In genomic region chr5:143404148-143404930, GRCm38 (mm10) we compare ENCODE assay signal across 8 mouse cellular contexts. TPM values are rescaled to one million over a fixed set of nuclear protein-coding genes. Genes with fewer than 3 reads are reported as not detected.
DNase-seq lines count a peak whose midpoint lies in the region; ATAC-seq lines count a peak whose summit lies in the region.

No protein-coding gene starts in this region.

- ATAC-seq in hindbrain, embryonic 12.5 days (ENCODE audit: low FRiP score), result peak; percentile 53
- peak; percentile 43 for ATAC-seq in liver, embryonic 12.5 days
- peak; percentile 48; the same call in 1 of the 2 replicates for ATAC-seq in neural tube, embryonic 14.5 days (ENCODE audit: low read depth)

- H3K27me3 ChIP-seq in embryonic facial prominence, embryonic 10.5 days (replicated peaks; ENCODE audit: low read depth, poor library complexity, severe bottlenecking), result no peaks in the 10 kb centered on the region
- no peaks in the 10 kb centered on the region for H3K27me3 ChIP-seq in hindbrain, embryonic 12.5 days
- no peaks in the 10 kb centered on the region for H3K27me3 ChIP-seq in liver, embryonic 12.5 days (replicated peaks)
- H3K27me3 ChIP-seq in neural tube, embryonic 14.5 days (ENCODE audit: control insufficient read depth, insufficient read depth, low read length), result no peaks in the 10 kb centered on the region

- WGBS in embryonic facial prominence, embryonic 10.5 days, result 7% methylated on average over 34 of the region's 34 CpGs
- whole genome bisulfite sequencing in hindbrain, embryonic 12.5 days, result 5% methylated on average over 34 of the region's 34 CpGs
- 6% methylated on average over 34 of the region's 34 CpGs for WGBS in liver, embryonic 12.5 days (ENCODE audit: insufficient replicate concordance)
- 7% methylated on average over 30 of the region's 34 CpGs for WGBS in neural tube, embryonic 14.5 days

- peak overlapping the region; percentile 97 for H3K4me3 ChIP-seq in embryonic facial prominence, embryonic 10.5 days
- peak overlapping the region; percentile 94 for H3K4me3 ChIP-seq in hindbrain, embryonic 12.5 days
- peak overlapping the region; percentile 90 for H3K4me3 ChIP-seq in liver, embryonic 12.5 days
- peak overlapping the region; percentile 65 for H3K4me3 ChIP-seq in neural tube, embryonic 14.5 days (ENCODE audit: low read depth, low read length)

- H3K9me3 ChIP-seq in embryonic facial prominence, embryonic 10.5 days, result no peaks in the 10 kb centered on the region
- no peaks in the 10 kb centered on the region for H3K9me3 ChIP-seq in hindbrain, embryonic 12.5 days (replicated peaks)
- H3K9me3 ChIP-seq in liver, embryonic 12.5 days (replicated peaks), result no peaks in the 10 kb centered on the region
- H3K9me3 ChIP-seq in neural tube, embryonic 14.5 days (ENCODE audit: control insufficient read depth, low read length), result no peaks in the 10 kb centered on the region

- peaks cover 22% of the 10 kb centered on the region for H3K4me1 ChIP-seq in embryonic facial prominence, embryonic 10.5 days
- H3K4me1 ChIP-seq in hindbrain, embryonic 12.5 days, result peaks cover 27% of the 10 kb centered on the region
- H3K4me1 ChIP-seq in liver, embryonic 12.5 days, result peaks cover 73% of the 10 kb centered on the region
- peaks cover 10% of the 10 kb centered on the region for H3K4me1 ChIP-seq in neural tube, embryonic 14.5 days (ENCODE audit: control insufficient read depth, insufficient read depth, low read length)

- peak overlapping the region; percentile 89 for H3K4me2 ChIP-seq in hindbrain, embryonic 12.5 days (replicated peaks)
- H3K4me2 ChIP-seq in liver, embryonic 12.5 days, result peak overlapping the region; percentile 91
- peak overlapping the region; percentile 74 for H3K4me2 ChIP-seq in neural tube, embryonic 14.5 days (ENCODE audit: low read depth, low read length)

- DNase-seq in ovary, adult 18-20 months (ENCODE audit: low spot score), result peak; percentile 3
- DNase-seq in ovary, postnatal 36 days (ENCODE audit: low spot score), result no peak
- DNase-seq in embryonic facial prominence, embryonic 10.5 days (ENCODE audit: low spot score), result no peak
- no peak for DNase-seq in urinary bladder, postnatal 36 days (ENCODE audit: low spot score in 2 of 2)
- no peak for DNase-seq in spleen, adult 12 weeks (ENCODE audit: low spot score)

- peak overlapping the region; percentile 91 for H3K27ac ChIP-seq in embryonic facial prominence, embryonic 10.5 days (replicated peaks)
- H3K27ac ChIP-seq in hindbrain, embryonic 12.5 days, result peak overlapping the region; percentile 85
- H3K27ac ChIP-seq in liver, embryonic 12.5 days, result peak overlapping the region; percentile 85
- peak overlapping the region; percentile 70 for H3K27ac ChIP-seq in neural tube, embryonic 14.5 days (ENCODE audit: low read depth, low read length)

- peak overlapping the region; percentile 93 for H3K9ac ChIP-seq in hindbrain, embryonic 12.5 days
- H3K9ac ChIP-seq in liver, embryonic 12.5 days, result peak overlapping the region; percentile 87
- H3K9ac ChIP-seq in neural tube, embryonic 14.5 days (replicated peaks; ENCODE audit: low read depth, low read length), result peak overlapping the region; percentile 76

- peaks cover 41% of the 10 kb centered on the region for H3K36me3 ChIP-seq in embryonic facial prominence, embryonic 10.5 days (replicated peaks)
- H3K36me3 ChIP-seq in hindbrain, embryonic 12.5 days, result peaks cover 10% of the 10 kb centered on the region
- H3K36me3 ChIP-seq in liver, embryonic 12.5 days, result peaks cover 37% of the 10 kb centered on the region
- H3K36me3 ChIP-seq in neural tube, embryonic 14.5 days (ENCODE audit: control insufficient read depth, insufficient read depth, low read length), result no peaks in the 10 kb centered on the region; the same call in 1 of the 2 replicates

RNA-seq across cellular contexts. Expression of gene Kdelr2, which starts 0.7 kb away (rescaled TPM):
- 221 and 226 TPM in 2 replicates for polyA plus RNA-seq in embryonic facial prominence, embryonic 10.5 days (2016; fragmentation: Nextera tagmentation; extraction: Ambion mirVana)
- 210 and 236 TPM in 2 replicates for polyA plus RNA-seq in hindbrain, embryonic 12.5 days (2016; fragmentation: Nextera tagmentation; extraction: Ambion mirVana)
- 171 and 174 TPM in 2 replicates for polyA plus RNA-seq in liver, embryonic 12.5 days (2016; fragmentation: Nextera tagmentation; extraction: Ambion mirVana)
- 114 and 146 TPM in 2 replicates for polyA plus RNA-seq in neural tube, embryonic 14.5 days (2014; fragmentation: Nextera tagmentation; extraction: Ambion mirVana)

RNA-seq across cellular contexts. Expression of gene Grid2ip, which starts 47.2 kb away (rescaled TPM):
- polyA plus RNA-seq in embryonic facial prominence, embryonic 10.5 days (2016; fragmentation: Nextera tagmentation; extraction: Ambion mirVana), result 0.09 and 0.14 TPM in 2 replicates
- polyA plus RNA-seq in hindbrain, embryonic 12.5 days (2016; fragmentation: Nextera tagmentation; extraction: Ambion mirVana), result 0.08 and 0.95 TPM in 2 replicates
- polyA plus RNA-seq in liver, embryonic 12.5 days (2016; fragmentation: Nextera tagmentation; extraction: Ambion mirVana), result 0.04 TPM in 1 of 2 replicates, not detected in the other
- 0.24 and 0.44 TPM in 2 replicates for polyA plus RNA-seq in neural tube, embryonic 14.5 days (2014; fragmentation: Nextera tagmentation; extraction: Ambion mirVana)
